10 mouse cellular contexts compared by ENCODE assay signal in genomic region chr6:54485973-54486569, GRCm38 (mm10). TPM values are rescaled to one million over a fixed set of nuclear protein-coding genes. Genes with fewer than 3 reads are reported as not detected.
DNase-seq lines count a peak whose midpoint lies in the region; ATAC-seq and TF ChIP-seq lines count a peak whose summit lies in the region.
"Had no signal": no experiment of that assay in that cellular context is flagged by ENCODE, and none has a peak within 500 bp of the region (broad histone marks: within the 10 kb centered on the region; RNA-seq: fewer than 3 reads in every experiment).

No protein-coding gene starts in this region.

- H3K27ac ChIP-seq in heart, embryonic 16.5 days (ENCODE audit: low read length), result no peak overlapping the region
- no peak overlapping the region for H3K27ac ChIP-seq in embryonic facial prominence, embryonic 11.5 days (replicated peaks; ENCODE audit: low read depth, low read length)
- H3K27ac ChIP-seq in hindbrain, embryonic 15.5 days (replicated peaks), result no peak overlapping the region
- H3K27ac ChIP-seq in midbrain, embryonic 12.5 days (replicated peaks), result no peak overlapping the region
- H3K27ac ChIP-seq in thymus, adult 2 months (ENCODE audit: control insufficient read depth, insufficient read depth, low read length), result no peak overlapping the region

- no peaks in the 10 kb centered on the region for H3K27me3 ChIP-seq in heart, embryonic 16.5 days (ENCODE audit: control insufficient read depth, insufficient read depth, low read length)
- no peaks in the 10 kb centered on the region; the same call in 1 of the 2 replicates for H3K27me3 ChIP-seq in embryonic facial prominence, embryonic 11.5 days (ENCODE audit: control insufficient read depth, insufficient read depth, low read length)
- no peaks in the 10 kb centered on the region for H3K27me3 ChIP-seq in hindbrain, embryonic 15.5 days
- peaks cover 30% of the 10 kb centered on the region for H3K27me3 ChIP-seq in midbrain, embryonic 12.5 days
- no peaks in the 10 kb centered on the region for H3K27me3 ChIP-seq in thymus, adult 2 months (ENCODE audit: control insufficient read depth, insufficient read depth, low read length)

- H3K4me3 ChIP-seq in heart, embryonic 16.5 days (ENCODE audit: low read length), result peak overlapping the region; percentile 34
- H3K4me3 ChIP-seq in embryonic facial prominence, embryonic 11.5 days (ENCODE audit: low read depth, low read length), result peak overlapping the region; percentile 24; the same call in 1 of the 2 replicates
- no peak overlapping the region for H3K4me3 ChIP-seq in hindbrain, embryonic 15.5 days
- H3K4me3 ChIP-seq in midbrain, embryonic 12.5 days, result peak overlapping the region; percentile 35; the same call in 1 of the 2 replicates
- H3K4me3 ChIP-seq in thymus, adult 2 months (ENCODE audit: control insufficient read depth, insufficient read depth, low read length), result no peak overlapping the region
- H3K4me3 ChIP-seq: erythroblast, embryonic 14.5 days had no signal

- ATAC-seq in heart, embryonic 16.5 days (replicated peaks; ENCODE audit: extremely low read depth, insufficient read depth, low FRiP score), result no peak
- ATAC-seq in embryonic facial prominence, embryonic 11.5 days (replicated peaks; ENCODE audit: insufficient number of reproducible peaks, low FRiP score, low TSS enrichment, low read depth), result no peak
- no peak for ATAC-seq in hindbrain, embryonic 15.5 days (ENCODE audit: low FRiP score, low read depth)
- no peak for ATAC-seq in midbrain, embryonic 12.5 days (ENCODE audit: low FRiP score, low read depth)

- no peak overlapping the region for H3K9ac ChIP-seq in heart, embryonic 16.5 days (ENCODE audit: low read length)
- H3K9ac ChIP-seq in embryonic facial prominence, embryonic 11.5 days (replicated peaks; ENCODE audit: low read length), result no peak overlapping the region
- H3K9ac ChIP-seq in hindbrain, embryonic 15.5 days, result no peak overlapping the region
- no peak overlapping the region for H3K9ac ChIP-seq in midbrain, embryonic 12.5 days (replicated peaks)

- peak overlapping the region; percentile 65 for H3K4me2 ChIP-seq in heart, embryonic 16.5 days (ENCODE audit: low read depth, low read length)
- H3K4me2 ChIP-seq in embryonic facial prominence, embryonic 11.5 days (ENCODE audit: low read depth, low read length), result peak overlapping the region; percentile 64
- H3K4me2 ChIP-seq in hindbrain, embryonic 15.5 days, result peak overlapping the region; percentile 53; the same call in 1 of the 2 replicates
- peak overlapping the region; percentile 71 for H3K4me2 ChIP-seq in midbrain, embryonic 12.5 days (replicated peaks)

- no peak for TF ChIP-seq CTCF in thymus, adult 2 months (IDR thresholded peaks at IDR 0.05; ENCODE audit: borderline replicate concordance, control insufficient read depth, extremely low read depth, insufficient read depth, low read length, poor library complexity)

- no peak for DNase-seq in heart, adult 8-10 months (ENCODE audit: low spot score)
- no peak for DNase-seq in embryonic facial prominence, embryonic 11.5 days (ENCODE audit: low spot score)
- DNase-seq in right cerebral cortex, adult 18-20 months, result no peak
- no peak for DNase-seq in thymus, adult 2 months
- no peak for DNase-seq in thymus, postnatal 0 days (ENCODE audit: low spot score)
- DNase-seq: kidney, adult 9 months had no signal

- no peak for TF ChIP-seq POLR2A in thymus, adult 2 months (IDR thresholded peaks at IDR 0.05; ENCODE audit: control insufficient read depth, extremely low read depth, insufficient read depth, low read length, poor library complexity)

- WGBS in heart, embryonic 16.5 days, result 31% methylated on average over 6 of the region's 6 CpGs
- 26% methylated on average over 6 of the region's 6 CpGs for WGBS in embryonic facial prominence, embryonic 11.5 days
- 43% methylated on average over 6 of the region's 6 CpGs for WGBS in hindbrain, embryonic 15.5 days
- 32% methylated on average over 6 of the region's 6 CpGs for WGBS in midbrain, embryonic 12.5 days
- WGBS in thymus, adult 2 months, result 72% methylated on average over 6 of the region's 6 CpGs

- 0 out of 2 replicates have a peak, but pooled peaks cover 2% of the 10 kb centered on the region for H3K4me1 ChIP-seq in heart, embryonic 16.5 days (ENCODE audit: control insufficient read depth, insufficient read depth, low read length)
- H3K4me1 ChIP-seq in embryonic facial prominence, embryonic 11.5 days (ENCODE audit: control insufficient read depth, insufficient read depth, low read length), result no peaks in the 10 kb centered on the region; the same call in 1 of the 2 replicates
- peaks cover 9% of the 10 kb centered on the region for H3K4me1 ChIP-seq in hindbrain, embryonic 15.5 days (replicated peaks)
- H3K4me1 ChIP-seq in midbrain, embryonic 12.5 days, result peaks cover 10% of the 10 kb centered on the region
- peaks cover 2% of the 10 kb centered on the region; the same call in 1 of the 2 replicates for H3K4me1 ChIP-seq in thymus, adult 2 months (replicated peaks; ENCODE audit: control insufficient read depth, insufficient read depth, low read length)

- no peaks in the 10 kb centered on the region for H3K36me3 ChIP-seq in heart, embryonic 16.5 days (ENCODE audit: control insufficient read depth, insufficient read depth)
- no peaks in the 10 kb centered on the region for H3K36me3 ChIP-seq in embryonic facial prominence, embryonic 11.5 days (replicated peaks; ENCODE audit: control insufficient read depth, insufficient read depth, low read depth, low read length)
- H3K36me3 ChIP-seq in hindbrain, embryonic 15.5 days, result no peaks in the 10 kb centered on the region
- H3K36me3 ChIP-seq in midbrain, embryonic 12.5 days, result no peaks in the 10 kb centered on the region
- no peaks in the 10 kb centered on the region for H3K36me3 ChIP-seq in thymus, adult 2 months (ENCODE audit: control insufficient read depth, insufficient read depth, low read length)

- H3K9me3 ChIP-seq in heart, embryonic 16.5 days (replicated peaks; ENCODE audit: control insufficient read depth, low read length), result no peaks in the 10 kb centered on the region
- H3K9me3 ChIP-seq in embryonic facial prominence, embryonic 11.5 days (replicated peaks; ENCODE audit: control insufficient read depth, low read length), result no peaks in the 10 kb centered on the region
- H3K9me3 ChIP-seq in hindbrain, embryonic 15.5 days, result no peaks in the 10 kb centered on the region
- no peaks in the 10 kb centered on the region for H3K9me3 ChIP-seq in midbrain, embryonic 12.5 days

RNA-seq across cellular contexts. Expression of gene Wipf3, which starts 56.7 kb away (rescaled TPM):
- 2.8 and 3.6 TPM in 2 replicates for polyA plus RNA-seq in heart, embryonic 16.5 days (2015; fragmentation: Nextera tagmentation; extraction: Ambion mirVana)
- total RNA-seq in heart, adult 8-10 months (2022), result 10 to 100 TPM; 28.5 to 45.5 (median 37.8) TPM
- polyA plus RNA-seq in embryonic facial prominence, embryonic 11.5 days (2014; fragmentation: Nextera tagmentation; extraction: Ambion mirVana), result 0.86 and 0.90 TPM in 2 replicates
- polyA plus RNA-seq in hindbrain, embryonic 15.5 days (2015; fragmentation: Nextera tagmentation; extraction: Ambion mirVana), result 2.4 and 3.2 TPM in 2 replicates
- polyA plus RNA-seq in midbrain, embryonic 12.5 days (2016; fragmentation: Nextera tagmentation; extraction: Ambion mirVana), result 0.89 and 1.3 TPM in 2 replicates
- 1.1 and 1.6 TPM in 2 replicates for polyA plus RNA-seq in thymus, adult 2 months (2012; rRNA removed)
- polyA plus RNA-seq in thymus, postnatal 0 days (2015; fragmentation: Nextera tagmentation; extraction: Ambion mirVana), result 0.31 and 0.46 TPM in 2 replicates
- polyA plus RNA-seq: erythroblast, embryonic 14.5 days had no signal

Comparison
In these comparisons a context has a peak if more than half of its experiments do, and no peak if none do; other contexts are left out.
1. H3K4me3 ChIP-seq: peak in heart, embryonic 16.5 days (single experiment), embryonic facial prominence, embryonic 11.5 days (single experiment) and midbrain, embryonic 12.5 days (single experiment); none in hindbrain, embryonic 15.5 days (single experiment) and thymus, adult 2 months (single experiment).
2. Peak in every context shown above with its lines, with median percentiles within 50 percentile points of each other: H3K4me2 ChIP-seq.